In genomic region chr2:59670087-59671060, GRCm38 (mm10) we compare ENCODE assay signal across 9 mouse cellular contexts. TPM values are rescaled to one million over a fixed set of nuclear protein-coding genes. Genes with fewer than 3 reads are reported as not detected.
DNase-seq lines count a peak whose midpoint lies in the region; ATAC-seq lines count a peak whose summit lies in the region.
"Had no signal": no experiment of that assay in that cellular context is flagged by ENCODE, and none has a peak within 500 bp of the region (broad histone marks: within the 10 kb centered on the region; RNA-seq: fewer than 3 reads in every experiment).

No protein-coding gene starts in this region.

- no peak overlapping the region for H3K9ac ChIP-seq in hindbrain, embryonic 16.5 days (ENCODE audit: low read depth, low read length)
- H3K9ac ChIP-seq in hindbrain, embryonic 14.5 days, result no peak overlapping the region
- peak overlapping the region; percentile 49; the same call in 1 of the 2 replicates for H3K9ac ChIP-seq in heart, embryonic 11.5 days (ENCODE audit: low read depth, low read length)
- H3K9ac ChIP-seq in midbrain, embryonic 14.5 days (replicated peaks; ENCODE audit: low read length), result no peak overlapping the region

- ATAC-seq in hindbrain, embryonic 16.5 days, result 0 out of 2 replicates have a peak, but pooled peaks have one; percentile 22
- no peak for ATAC-seq in hindbrain, embryonic 14.5 days (ENCODE audit: low FRiP score)
- peak; percentile 73 for ATAC-seq in heart, embryonic 11.5 days (replicated peaks; ENCODE audit: insufficient number of reproducible peaks, low FRiP score, low TSS enrichment)
- ATAC-seq in midbrain, embryonic 14.5 days (ENCODE audit: low FRiP score, low TSS enrichment), result no peak

- H3K79me2 ChIP-seq in macrophage (ENCODE audit: inconsistent target), result no peaks in the 10 kb centered on the region

- 69% methylated on average over 15 of the region's 15 CpGs for WGBS in hindbrain, embryonic 16.5 days
- 76% methylated on average over 15 of the region's 15 CpGs for WGBS in hindbrain, embryonic 14.5 days
- 17% methylated on average over 15 of the region's 15 CpGs for WGBS in heart, embryonic 11.5 days (ENCODE audit: insufficient replicate concordance)
- 59% methylated on average over 15 of the region's 15 CpGs for WGBS in macrophage (ENCODE audit: missing documents)
- 77% methylated on average over 15 of the region's 15 CpGs for WGBS in midbrain, embryonic 14.5 days

- no peaks in the 10 kb centered on the region for H3K36me3 ChIP-seq in hindbrain, embryonic 16.5 days (ENCODE audit: control insufficient read depth, insufficient read depth, low read length)
- H3K36me3 ChIP-seq in hindbrain, embryonic 14.5 days (replicated peaks; ENCODE audit: control insufficient read depth, insufficient read depth), result no peaks in the 10 kb centered on the region
- H3K36me3 ChIP-seq in heart, embryonic 11.5 days (ENCODE audit: control insufficient read depth, insufficient read depth, low read length), result no peaks in the 10 kb centered on the region
- no peaks in the 10 kb centered on the region for H3K36me3 ChIP-seq in macrophage (ENCODE audit: inconsistent target)
- no peaks in the 10 kb centered on the region for H3K36me3 ChIP-seq in midbrain, embryonic 14.5 days (ENCODE audit: control insufficient read depth, insufficient read depth, low read length)

- no peak overlapping the region for H3K27ac ChIP-seq in hindbrain, embryonic 16.5 days (ENCODE audit: low read depth, low read length)
- no peak overlapping the region for H3K27ac ChIP-seq in hindbrain, embryonic 14.5 days
- peak overlapping the region; percentile 89 for H3K27ac ChIP-seq in heart, embryonic 11.5 days (ENCODE audit: low read depth, low read length)
- H3K27ac ChIP-seq in macrophage, result peak overlapping the region; percentile 69
- H3K27ac ChIP-seq in midbrain, embryonic 14.5 days (replicated peaks; ENCODE audit: low read depth, low read length), result no peak overlapping the region

- H3K4me2 ChIP-seq in hindbrain, embryonic 16.5 days (ENCODE audit: low read length), result no peak overlapping the region
- H3K4me2 ChIP-seq in hindbrain, embryonic 14.5 days (replicated peaks), result no peak overlapping the region
- H3K4me2 ChIP-seq in heart, embryonic 11.5 days, result peak overlapping the region; percentile 21
- H3K4me2 ChIP-seq in midbrain, embryonic 14.5 days (ENCODE audit: low read length), result no peak overlapping the region

- H3K9me3 ChIP-seq in hindbrain, embryonic 16.5 days (ENCODE audit: control insufficient read depth, low read length), result no peaks in the 10 kb centered on the region
- no peaks in the 10 kb centered on the region for H3K9me3 ChIP-seq in hindbrain, embryonic 14.5 days (ENCODE audit: control insufficient read depth, low read length)
- no peaks in the 10 kb centered on the region for H3K9me3 ChIP-seq in heart, embryonic 11.5 days (replicated peaks; ENCODE audit: control insufficient read depth, low read length)
- no peaks in the 10 kb centered on the region for H3K9me3 ChIP-seq in midbrain, embryonic 14.5 days (ENCODE audit: control insufficient read depth, low read length)
- H3K9me3 ChIP-seq: megakaryocyte, embryonic 14.5 days had no signal

- H3K4me3 ChIP-seq in hindbrain, embryonic 16.5 days (ENCODE audit: low read length), result no peak overlapping the region
- no peak overlapping the region for H3K4me3 ChIP-seq in hindbrain, embryonic 14.5 days (replicated peaks; ENCODE audit: low read length)
- H3K4me3 ChIP-seq in heart, embryonic 11.5 days (ENCODE audit: low read depth, low read length), result no peak overlapping the region
- no peak overlapping the region for H3K4me3 ChIP-seq in macrophage (ENCODE audit: inconsistent target)
- no peak overlapping the region for H3K4me3 ChIP-seq in midbrain, embryonic 14.5 days (replicated peaks; ENCODE audit: low read depth, low read length)
- H3K4me3 ChIP-seq: megakaryocyte, embryonic 14.5 days had no signal

- H3K27me3 ChIP-seq in hindbrain, embryonic 16.5 days (replicated peaks; ENCODE audit: control insufficient read depth, insufficient read depth, low read length), result no peaks in the 10 kb centered on the region
- H3K27me3 ChIP-seq in hindbrain, embryonic 14.5 days (ENCODE audit: control insufficient read depth, insufficient read depth, low read length), result no peaks in the 10 kb centered on the region
- no peaks in the 10 kb centered on the region for H3K27me3 ChIP-seq in heart, embryonic 11.5 days (ENCODE audit: control insufficient read depth, insufficient read depth, low read length)
- no peaks in the 10 kb centered on the region for H3K27me3 ChIP-seq in midbrain, embryonic 14.5 days (ENCODE audit: control insufficient read depth, insufficient read depth, low read length)

- H3K4me1 ChIP-seq in hindbrain, embryonic 16.5 days (ENCODE audit: control insufficient read depth, insufficient read depth, low read depth, low read length), result no peaks in the 10 kb centered on the region
- no peaks in the 10 kb centered on the region for H3K4me1 ChIP-seq in hindbrain, embryonic 14.5 days (replicated peaks; ENCODE audit: control insufficient read depth, insufficient read depth, low read length)
- H3K4me1 ChIP-seq in heart, embryonic 11.5 days (ENCODE audit: control insufficient read depth, insufficient read depth, low read length), result peaks cover 53% of the 10 kb centered on the region
- no peaks in the 10 kb centered on the region for H3K4me1 ChIP-seq in midbrain, embryonic 14.5 days (ENCODE audit: control insufficient read depth, insufficient read depth, low read length)

- DNase-seq in hindbrain, embryonic 14.5 days (ENCODE audit: low spot score), result no peak
- DNase-seq in adrenal gland, postnatal 25 days, result peak; percentile 67
- peak; percentile 82 to 91 for DNase-seq in kidney, postnatal 36 days
- no peak for DNase-seq in midbrain, embryonic 14.5 days
- DNase-seq in layer of hippocampus, postnatal 36 days, result no peak

RNA-seq across cellular contexts. Expression of gene Tanc1, which starts 58.5 kb away (rescaled TPM):
- 7.2 and 7.4 TPM in 2 replicates for polyA plus RNA-seq in hindbrain, embryonic 16.5 days (2015; fragmentation: Nextera tagmentation; extraction: Ambion mirVana)
- polyA plus RNA-seq in hindbrain, embryonic 14.5 days (2014; fragmentation: Nextera tagmentation; extraction: Ambion mirVana), result 6.5 and 7.9 TPM in 2 replicates
- total RNA-seq in adrenal gland, postnatal 25 days (2021), result 20.2 and 20.6 TPM in 2 replicates
- 26.0 and 30.6 TPM in 2 replicates for polyA plus RNA-seq in heart, embryonic 11.5 days (2014; fragmentation: Nextera tagmentation; extraction: Ambion mirVana)
- total RNA-seq in macrophage (2018; cell fraction: chromatin; rRNA removed), result 10 to 100 TPM; 11.9 to 97.4 (median 23.4) TPM
- total RNA-seq in macrophage (2018; cell fraction: cytosol; rRNA removed), result 1 to 10 TPM; 2.7 to 6.9 (median 4.5) TPM
- 10 to 100 TPM in 15 of 26 experiments, 1 to 10 TPM in 11; 5.8 to 83.7 (median 10.2) TPM for total RNA-seq in macrophage (2018; cell fraction: nucleus; rRNA removed)
- polyA plus RNA-seq in macrophage (2018), result 4.6 to 7.0 TPM (median 5.8 TPM) in 3 replicates
- polyA plus RNA-seq in midbrain, embryonic 14.5 days (2014; fragmentation: Nextera tagmentation; extraction: Ambion mirVana), result 2.0 and 5.5 TPM in 2 replicates
- 100 to 1,000 TPM; 107 to 119 TPM for total RNA-seq in layer of hippocampus, postnatal 36 days (2021)

Comparison
In these comparisons a context has a peak if more than half of its experiments do, and no peak if none do; other contexts are left out.
1. ATAC-seq: peak in hindbrain, embryonic 16.5 days (single experiment) and heart, embryonic 11.5 days (single experiment); none in hindbrain, embryonic 14.5 days (single experiment) and midbrain, embryonic 14.5 days (single experiment).
2. H3K27ac ChIP-seq: peak in heart, embryonic 11.5 days (single experiment) and macrophage (single experiment); none in hindbrain, embryonic 16.5 days (single experiment), hindbrain, embryonic 14.5 days (single experiment) and midbrain, embryonic 14.5 days (single experiment).
3. DNase-seq: peak in adrenal gland, postnatal 25 days (single experiment) and kidney, postnatal 36 days (2 of 2); none in hindbrain, embryonic 14.5 days (single experiment), midbrain, embryonic 14.5 days (single experiment) and layer of hippocampus, postnatal 36 days (0 of 2).